Mouse (Mus musculus) limb, embryonic 14.5 days (tissue): Measurements from ENCODE around the gene Inpp5d. TPM values are rescaled to one million over a fixed set of nuclear protein-coding genes. Genes with fewer than 3 reads are reported as not detected.

Experiments used
- ATAC-seq: fragments of 200-750 bp; cut with Nextera tagmentation; 2 replicates; pipeline ENCODE4 v1.8.0; 2017; ENCODE audit warnings: low read depth, moderate number of reproducible peaks, moderate TSS enrichment; ENCODE audit not compliant: low FRiP score
- DNase-seq: peaks from one replicate; pipeline ENCODE4 v3.0.0-alpha.2; 2015; ENCODE audit warnings: low spot score
- H3K27ac ChIP-seq: fragments of 300-500 bp; sonication (generic); replicated peaks from 2 replicates; pipeline ENCODE4 v1.5.1; 2014; ENCODE audit warnings: low read depth, mild to moderate bottlenecking, low read length, moderate library complexity, mixed read lengths
- H3K27me3 ChIP-seq: fragments of 300-500 bp; sonication (generic); 2 replicates; pipeline ENCODE4 v1.6.1; 2014; ENCODE audit warnings: low read length, mixed read lengths; ENCODE audit not compliant: control insufficient read depth, insufficient read depth
- H3K36me3 ChIP-seq: fragments of 300-500 bp; sonication (generic); 2 replicates; pipeline ENCODE4 v1.6.1; 2014; ENCODE audit warnings: mild to moderate bottlenecking, low read length, moderate library complexity, mixed read lengths; ENCODE audit not compliant: control insufficient read depth, insufficient read depth
- H3K4me1 ChIP-seq: fragments of 300-500 bp; sonication (generic); 2 replicates; pipeline ENCODE4 v1.6.1; 2014; ENCODE audit warnings: antibody characterized with exemption, low read length, mixed read lengths; ENCODE audit not compliant: control insufficient read depth, insufficient read depth
- H3K4me2 ChIP-seq: fragments of 300-500 bp; sonication (generic); replicated peaks from 2 replicates; pipeline ENCODE4 v1.6.1; 2014; ENCODE audit warnings: low read depth, mild to moderate bottlenecking, low read length, moderate library complexity; ENCODE audit not compliant: severe bottlenecking
- H3K4me3 ChIP-seq: fragments of 300-500 bp; sonication (generic); replicated peaks from 2 replicates; pipeline ENCODE4 v1.5.1; 2014; ENCODE audit warnings: low read length
- H3K9ac ChIP-seq: fragments of 300-500 bp; sonication (generic); 2 replicates; pipeline ENCODE4 v1.6.1; 2014; ENCODE audit warnings: mild to moderate bottlenecking, low read depth, low read length, moderate library complexity; ENCODE audit not compliant: severe bottlenecking
- H3K9me3 ChIP-seq: fragments of 300-500 bp; sonication (generic); 2 replicates; pipeline ENCODE4 v1.6.1; 2016; ENCODE audit warnings: low read length; ENCODE audit not compliant: control insufficient read depth
- POLR2A ChIP-seq: fragments of 200-500 bp; IDR thresholded peaks from 2 replicates; pipeline ENCODE4 v1.8.0; 2012; ENCODE audit warnings: inconsistent platforms, mild to moderate bottlenecking, moderate library complexity, borderline replicate concordance; ENCODE audit not compliant: insufficient read depth, insufficient read length; ENCODE audit errors: extremely low read depth
- WGBS: fragments of 180-500 bp; shearing (Covaris S2); extraction: QIAGEN DNeasy Blood & Tissue Kit; methylation state at CpG from one replicate; pipeline ENCODE4 v1.1.7; 2014; 5-methylcytosine and 5-hydroxymethylcytosine counted together
- polyA plus RNA-seq, 2 experiments: library from polyadenylated mRNA; depleted of rRNA in 1 of 2; stranded (reverse) in 1 of 2; unstranded in 1 of 2; fragments of >200 nt; fragmentation: Nextera tagmentation in 1 of 2; extraction: Ambion mirVana in 1 of 2; gene quantifications; 2 replicates each; pipeline versions ENCODE4 v1.2.1 to v1.2.3; 2012 to 2014

The Inpp5d gene
- polyA plus RNA-seq, 2 experiments: 5.9 to 9.7 TPM

DNA sequence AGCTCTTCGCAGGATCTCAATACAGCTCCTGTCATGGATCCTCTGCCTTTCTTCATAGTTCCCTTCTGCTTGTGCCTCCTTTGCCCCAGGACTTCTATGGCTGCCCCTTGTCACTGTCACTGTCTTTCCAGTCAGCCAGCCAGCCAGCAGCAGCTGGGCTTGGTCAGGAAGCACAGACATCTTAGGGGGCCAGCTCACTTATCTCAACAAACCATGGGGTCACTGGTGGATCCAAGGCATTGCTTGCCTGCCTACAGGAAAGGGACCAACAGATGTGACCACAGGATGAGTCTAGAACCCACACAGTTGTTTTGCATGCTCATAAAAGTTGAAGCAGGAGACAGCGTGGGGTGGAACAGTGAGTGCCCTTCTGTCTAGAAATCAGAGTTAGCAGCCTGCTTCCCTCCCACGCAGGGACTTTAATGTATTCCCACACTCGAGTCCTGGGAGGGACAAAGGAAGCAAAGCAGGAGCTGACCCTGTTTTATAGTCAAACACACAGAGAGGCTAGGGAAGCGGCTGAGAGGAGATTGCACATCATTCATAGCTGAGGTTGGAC is 79.9 kb downstream of the Inpp5d start:
- Histone ChIP-seq H3K4me1 (no peaks in the 10 kb centered on the region), H3K9me3 (no peaks in the 10 kb centered on the region), H3K9ac (no peak overlapping the region), H3K4me2 (no peak overlapping the region), H3K27ac (no peak overlapping the region), H3K36me3 (no peaks in the 10 kb centered on the region), H3K27me3 (no peaks in the 10 kb centered on the region), H3K4me3 (no peak overlapping the region)
- DNase-seq (no peak), ATAC-seq (no peak)
- 73% methylated on average over 5 of the region's 5 CpGs for WGBS
- TF ChIP-seq POLR2A: no peak

DNA sequence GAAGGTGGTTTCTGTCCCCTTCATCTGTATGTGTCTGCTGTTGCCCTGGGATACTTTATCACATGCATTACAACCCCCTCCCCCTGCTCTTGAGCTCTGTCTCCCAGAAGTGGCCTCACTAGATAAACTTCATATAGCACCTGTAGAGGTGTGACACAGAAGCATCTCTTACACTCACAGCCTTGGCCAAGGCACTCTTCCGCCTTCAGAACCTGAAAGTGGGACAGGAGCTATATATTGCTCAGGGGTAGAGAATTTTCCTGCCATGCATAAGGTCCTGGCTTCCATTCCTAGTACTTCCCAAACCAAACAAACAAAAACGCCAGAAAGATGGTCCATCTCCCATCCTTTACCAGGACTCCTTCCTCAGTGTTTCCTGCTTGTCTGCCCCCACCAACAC is 84.1 kb downstream of the Inpp5d start:
- Histone ChIP-seq H3K9me3 (no peaks in the 10 kb centered on the region), H3K27me3 (no peaks in the 10 kb centered on the region), H3K4me2 (no peak overlapping the region), H3K27ac (no peak overlapping the region), H3K4me1 (no peaks in the 10 kb centered on the region), H3K4me3 (no peak overlapping the region), H3K9ac (no peak overlapping the region), H3K36me3 (no peaks in the 10 kb centered on the region)
- no peak for TF ChIP-seq POLR2A
- ATAC-seq (no peak), DNase-seq (no peak)
- 70% methylated on average over 2 of the region's 2 CpGs for WGBS

DNA sequence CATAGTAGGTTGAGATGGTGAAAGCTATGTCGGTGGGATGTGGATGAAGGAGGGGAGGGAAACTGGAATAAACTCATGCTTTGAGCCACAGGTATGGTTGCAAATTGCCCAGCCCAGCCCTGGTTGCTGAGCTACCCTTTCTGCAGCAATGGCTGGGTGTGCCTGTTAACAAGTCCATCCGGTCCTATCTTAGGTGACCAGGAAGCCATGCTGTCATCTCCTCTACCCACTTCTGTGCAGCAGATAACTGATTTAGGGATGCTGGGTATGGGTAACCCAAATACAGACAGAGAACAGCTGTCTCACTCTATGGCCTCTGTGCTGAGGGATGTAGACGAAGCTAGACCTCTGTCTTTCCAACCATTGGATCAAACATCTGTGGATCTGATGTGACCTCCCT is 86.2 kb downstream of the Inpp5d start:
- Histone ChIP-seq H3K9ac (no peak overlapping the region), H3K4me2 (no peak overlapping the region), H3K9me3 (no peaks in the 10 kb centered on the region), H3K27me3 (no peaks in the 10 kb centered on the region), H3K4me1 (no peaks in the 10 kb centered on the region), H3K4me3 (no peak overlapping the region), H3K36me3 (no peaks in the 10 kb centered on the region), H3K27ac (no peak overlapping the region)
- no peak for TF ChIP-seq POLR2A
- 94% methylated on average over 3 of the region's 3 CpGs for WGBS
- ATAC-seq (no peak), DNase-seq (no peak)

DNA sequence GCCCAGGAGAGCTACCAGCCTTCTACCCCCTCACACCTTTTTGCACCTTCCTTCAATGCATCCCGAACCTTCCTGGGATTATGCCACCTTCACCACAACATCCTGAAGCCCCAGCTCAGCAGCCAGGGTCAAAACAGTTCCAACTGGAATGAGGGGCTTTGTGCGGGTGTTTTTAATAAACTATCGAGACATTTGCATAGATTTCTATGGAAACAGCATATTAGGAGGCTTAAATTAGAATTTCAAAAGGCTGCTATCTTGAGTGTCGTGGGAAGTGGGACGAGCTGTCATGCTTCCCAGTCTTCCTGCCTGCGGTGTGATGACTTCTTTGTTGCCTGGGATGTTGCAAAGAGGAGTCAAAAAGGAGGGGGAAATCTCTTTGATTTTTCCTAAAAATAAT is 88.9 kb downstream of the Inpp5d start:
- no peak for DNase-seq
- no peaks in the 10 kb centered on the region for H3K36me3 ChIP-seq
- no peak for TF ChIP-seq POLR2A
- H3K9ac ChIP-seq: no peak overlapping the region
- no peaks in the 10 kb centered on the region for H3K27me3 ChIP-seq
- WGBS: 63% methylated on average over 6 of the region's 6 CpGs
- H3K27ac ChIP-seq: no peak overlapping the region
- H3K4me2 ChIP-seq: no peak overlapping the region
- no peaks in the 10 kb centered on the region for H3K4me1 ChIP-seq
- H3K9me3 ChIP-seq: no peaks in the 10 kb centered on the region
- no peak overlapping the region for H3K4me3 ChIP-seq
- ATAC-seq: no peak

DNA sequence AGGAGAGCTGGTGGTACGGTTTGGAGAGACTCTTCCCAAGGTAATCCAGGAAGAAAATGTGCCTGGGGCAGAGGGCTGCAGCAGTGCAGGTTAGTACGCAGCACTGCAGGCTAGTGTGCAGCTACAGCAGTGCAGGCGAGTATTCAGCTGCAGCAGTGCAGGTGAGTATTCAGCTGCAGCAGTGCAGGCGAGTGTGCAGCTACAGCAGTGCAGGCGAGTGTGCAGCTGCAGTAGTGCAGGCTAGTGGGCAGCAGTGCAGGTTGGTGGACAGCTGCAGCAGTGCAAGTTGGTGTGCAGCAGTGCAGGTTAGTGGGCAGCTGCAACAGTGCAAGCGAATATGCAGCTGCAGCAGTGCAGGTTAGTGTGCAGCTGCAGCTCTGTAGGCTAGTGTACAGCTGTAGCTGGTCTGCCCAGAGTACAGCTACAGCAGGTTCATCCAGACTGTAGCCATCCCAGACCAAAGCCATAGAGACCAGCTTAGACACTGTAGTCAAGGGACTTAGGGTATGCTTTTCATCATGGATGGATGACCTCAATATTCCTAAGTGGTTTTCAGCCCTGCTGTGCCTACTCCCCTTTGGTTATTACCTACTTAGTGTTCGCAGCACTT is 89.7 kb downstream of the Inpp5d start:
- no peaks in the 10 kb centered on the region for H3K9me3 ChIP-seq
- no peaks in the 10 kb centered on the region for H3K4me1 ChIP-seq
- WGBS: 77% methylated on average over 7 of the region's 7 CpGs
- no peak for TF ChIP-seq POLR2A
- H3K27me3 ChIP-seq: no peaks in the 10 kb centered on the region
- no peak for DNase-seq
- no peak overlapping the region for H3K4me2 ChIP-seq
- no peak overlapping the region for H3K4me3 ChIP-seq
- no peak for ATAC-seq
- no peaks in the 10 kb centered on the region for H3K36me3 ChIP-seq
- no peak overlapping the region for H3K9ac ChIP-seq
- H3K27ac ChIP-seq: no peak overlapping the region
